Mouse (Mus musculus): Measurements from ENCODE around the gene Tmem233. TPM values are rescaled to one million over a fixed set of nuclear protein-coding genes. Genes with fewer than 3 reads are reported as not detected.

Tmem233 gene
- polyA plus RNA-seq, 1 experiment: not detected

GRCm38 (mm10) chr5:116048321-116048720 is 34.7 kb downstream of the Tmem233 start:
- Histone ChIP-seq H3K36me3 (ENCODE audit: control insufficient read depth, insufficient read depth, low read length) (no peaks in the 10 kb centered on the region), H3K4me1 (ENCODE audit: control insufficient read depth, insufficient read depth, insufficient read length, low read length) (no peaks in the 10 kb centered on the region), H3K27me3 (ENCODE audit: control insufficient read depth, insufficient read depth, low read length) (no peaks in the 10 kb centered on the region), H3K4me3 (ENCODE audit: low read depth, low read length) (no peak overlapping the region), H3K27ac (ENCODE audit: insufficient read depth, low read depth, low read length) (no peak overlapping the region)
- TF ChIP-seq CTCF (IDR thresholded peaks at IDR 0.05; ENCODE audit: extremely low read depth, insufficient read length, insufficient replicate concordance, low read depth, low read length): no peak
- no peak for TF ChIP-seq POLR2A (IDR thresholded peaks at IDR 0.05; ENCODE audit: low read depth, low read length)
- 93% methylated on average over 3 of the region's 3 CpGs for WGBS

- H3K27me3 ChIP-seq (ENCODE audit: control insufficient read depth, insufficient read depth, low read length): peaks cover 2% of the 10 kb centered on the region; the same call in 1 of the 2 replicates
- H3K4me1 ChIP-seq (ENCODE audit: control insufficient read depth, insufficient read depth, insufficient read length, low read length): no peaks in the 10 kb centered on the region
- TF ChIP-seq CTCF (IDR thresholded peaks at IDR 0.05; ENCODE audit: extremely low read depth, insufficient read length, insufficient replicate concordance, low read depth, low read length): no peak
- TF ChIP-seq POLR2A (IDR thresholded peaks at IDR 0.05; ENCODE audit: low read depth, low read length): no peak
- no peaks in the 10 kb centered on the region for H3K36me3 ChIP-seq (ENCODE audit: control insufficient read depth, insufficient read depth, low read length)
- no peak overlapping the region for H3K4me3 ChIP-seq (ENCODE audit: low read depth, low read length)
- H3K27ac ChIP-seq (ENCODE audit: insufficient read depth, low read depth, low read length): no peak overlapping the region
- WGBS: 70% methylated on average over 4 of the region's 4 CpGs
These were observed 36.8 kb downstream of the Tmem233 start for GRCm38 (mm10) chr5:116046246-116046645.

- no peak overlapping the region for H3K4me3 ChIP-seq (ENCODE audit: low read depth, low read length)
- no peak for TF ChIP-seq CTCF (IDR thresholded peaks at IDR 0.05; ENCODE audit: extremely low read depth, insufficient read length, insufficient replicate concordance, low read depth, low read length)
- TF ChIP-seq POLR2A (IDR thresholded peaks at IDR 0.05; ENCODE audit: low read depth, low read length): no peak
- H3K36me3 ChIP-seq (ENCODE audit: control insufficient read depth, insufficient read depth, low read length): no peaks in the 10 kb centered on the region
- H3K27me3 ChIP-seq (ENCODE audit: control insufficient read depth, insufficient read depth, low read length): peaks cover 2% of the 10 kb centered on the region; the same call in 1 of the 2 replicates
- no peaks in the 10 kb centered on the region for H3K4me1 ChIP-seq (ENCODE audit: control insufficient read depth, insufficient read depth, insufficient read length, low read length)
- 80% methylated on average over 8 of the region's 8 CpGs for WGBS
- no peak overlapping the region for H3K27ac ChIP-seq (ENCODE audit: insufficient read depth, low read depth, low read length)
These were observed 37.5 kb downstream of the Tmem233 start for GRCm38 (mm10) chr5:116045581-116045980.

- 57% methylated on average over 7 of the region's 7 CpGs for WGBS
- Histone ChIP-seq H3K4me3 (ENCODE audit: low read depth, low read length) (no peak overlapping the region), H3K36me3 (ENCODE audit: control insufficient read depth, insufficient read depth, low read length) (no peaks in the 10 kb centered on the region), H3K4me1 (ENCODE audit: control insufficient read depth, insufficient read depth, insufficient read length, low read length) (no peaks in the 10 kb centered on the region), H3K27ac (ENCODE audit: insufficient read depth, low read depth, low read length) (no peak overlapping the region), H3K27me3 (ENCODE audit: control insufficient read depth, insufficient read depth, low read length) (peaks cover 2% of the 10 kb centered on the region; the same call in 1 of the 2 replicates)
- TF ChIP-seq POLR2A (IDR thresholded peaks at IDR 0.05; ENCODE audit: low read depth, low read length) (no peak), CTCF (IDR thresholded peaks at IDR 0.05; ENCODE audit: extremely low read depth, insufficient read length, insufficient replicate concordance, low read depth, low read length) (no peak)
These were observed 40.8 kb downstream of the Tmem233 start for GRCm38 (mm10) chr5:116042241-116042640.

GRCm38 (mm10) chr5:116039706-116040105 is 43.3 kb downstream of the Tmem233 start:
- WGBS: 15% methylated on average over 11 of the region's 11 CpGs
- H3K4me3 ChIP-seq (ENCODE audit: low read depth, low read length): no peak overlapping the region

GRCm38 (mm10) chr5:116037731-116038130 is 45.3 kb downstream of the Tmem233 start:
- Histone ChIP-seq H3K36me3 (ENCODE audit: control insufficient read depth, insufficient read depth, low read length) (no peaks in the 10 kb centered on the region), H3K27ac (ENCODE audit: insufficient read depth, low read depth, low read length) (no peak overlapping the region), H3K4me3 (ENCODE audit: low read depth, low read length) (no peak overlapping the region), H3K27me3 (ENCODE audit: control insufficient read depth, insufficient read depth, low read length) (peaks cover 2% of the 10 kb centered on the region; the same call in 1 of the 2 replicates), H3K4me1 (ENCODE audit: control insufficient read depth, insufficient read depth, insufficient read length, low read length) (no peaks in the 10 kb centered on the region)
- no peak for TF ChIP-seq POLR2A (IDR thresholded peaks at IDR 0.05; ENCODE audit: low read depth, low read length)
- TF ChIP-seq CTCF (IDR thresholded peaks at IDR 0.05; ENCODE audit: extremely low read depth, insufficient read length, insufficient replicate concordance, low read depth, low read length): no peak
- 59% methylated on average over 12 of the region's 12 CpGs for WGBS

More at GRCm38 (mm10) chr5:116039706-116040105, 43.3 kb downstream of the Tmem233 start:
- no peaks in the 10 kb centered on the region for H3K36me3 ChIP-seq (ENCODE audit: control insufficient read depth, insufficient read depth, low read length)
- H3K4me1 ChIP-seq (ENCODE audit: control insufficient read depth, insufficient read depth, insufficient read length, low read length): no peaks in the 10 kb centered on the region
- H3K27me3 ChIP-seq (ENCODE audit: control insufficient read depth, insufficient read depth, low read length): peaks cover 2% of the 10 kb centered on the region; the same call in 1 of the 2 replicates
- TF ChIP-seq POLR2A (IDR thresholded peaks at IDR 0.05; ENCODE audit: low read depth, low read length): no peak
- no peak for TF ChIP-seq CTCF (IDR thresholded peaks at IDR 0.05; ENCODE audit: extremely low read depth, insufficient read length, insufficient replicate concordance, low read depth, low read length)
- no peak overlapping the region for H3K27ac ChIP-seq (ENCODE audit: insufficient read depth, low read depth, low read length)

- no peak overlapping the region for H3K4me3 ChIP-seq (ENCODE audit: low read depth, low read length)
- no peaks in the 10 kb centered on the region for H3K4me1 ChIP-seq (ENCODE audit: control insufficient read depth, insufficient read depth, insufficient read length, low read length)
- no peak for TF ChIP-seq POLR2A (IDR thresholded peaks at IDR 0.05; ENCODE audit: low read depth, low read length)
- no peak for TF ChIP-seq CTCF (IDR thresholded peaks at IDR 0.05; ENCODE audit: extremely low read depth, insufficient read length, insufficient replicate concordance, low read depth, low read length)
- no peak overlapping the region for H3K27ac ChIP-seq (ENCODE audit: insufficient read depth, low read depth, low read length)
- H3K36me3 ChIP-seq (ENCODE audit: control insufficient read depth, insufficient read depth, low read length): no peaks in the 10 kb centered on the region
- 72% methylated on average over 16 of the region's 16 CpGs for WGBS
- H3K27me3 ChIP-seq (ENCODE audit: control insufficient read depth, insufficient read depth, low read length): no peaks in the 10 kb centered on the region
These were observed 46.6 kb downstream of the Tmem233 start for GRCm38 (mm10) chr5:116036465-116036864.

Data from small intestine, adult 2 months (tissue).